Mouse (Mus musculus) C2C12 (cell line): ENCODE data around the gene Gm20388. TPM values are rescaled to one million over a fixed set of nuclear protein-coding genes. Genes with fewer than 3 reads are reported as not detected.

ENCODE experiments used
- H3K27me3 ChIP-seq: one replicate; pipeline ENCODE4 v1.6.1; 2011; ENCODE audit not compliant: control insufficient read depth, insufficient read depth, insufficient read length
- H3K36me3 ChIP-seq: one replicate; pipeline ENCODE4 v1.6.1; 2011; ENCODE audit not compliant: control insufficient read depth, insufficient read depth
- H3K4me3 ChIP-seq: one replicate; pipeline ENCODE4 v1.5.1; 2011; ENCODE audit warnings: mild to moderate bottlenecking, control low read depth; ENCODE audit not compliant: poor library complexity, insufficient read depth, severe bottlenecking
- H3K79me2 ChIP-seq: one replicate; pipeline ENCODE4 v1.6.1; 2011; ENCODE audit not compliant: control insufficient read depth, insufficient read depth
- H3K79me3 ChIP-seq: one replicate; pipeline ENCODE4 v1.6.1; 2011; ENCODE audit warnings: low read depth, control low read depth
- H3ac ChIP-seq: one replicate; pipeline ENCODE3; 2011; ENCODE audit warnings: low read depth; ENCODE audit not compliant: control insufficient read depth, insufficient read length
- CEBPB ChIP-seq: IDR thresholded peaks from one replicate; pipeline ENCODE4 v1.6.1; 2011; ENCODE audit warnings: low read depth, mild to moderate bottlenecking, control low read depth, moderate library complexity
- CTCF ChIP-seq: IDR thresholded peaks from one replicate; pipeline ENCODE4 v1.5.1; 2011; ENCODE audit not compliant: control insufficient read depth, insufficient read depth, insufficient read length
- FOSL1 ChIP-seq: IDR thresholded peaks from one replicate; pipeline ENCODE4 v1.8.0; 2011; ENCODE audit warnings: mild to moderate bottlenecking, low read length; ENCODE audit not compliant: poor library complexity, insufficient read depth, severe bottlenecking
- MAX ChIP-seq: IDR thresholded peaks from one replicate; pipeline ENCODE4 v1.6.1; 2011; ENCODE audit warnings: mild to moderate bottlenecking, control low read depth
- MYOD1 ChIP-seq: IDR thresholded peaks from one replicate; pipeline ENCODE4 v1.6.1; 2011; ENCODE audit warnings: low read depth; ENCODE audit not compliant: control insufficient read depth, insufficient read length
- MYOG ChIP-seq: IDR thresholded peaks from one replicate; pipeline ENCODE4 v1.6.1; 2011; ENCODE audit not compliant: control insufficient read depth, insufficient read length; ENCODE audit errors: extremely low read depth
- USF1 ChIP-seq: IDR thresholded peaks from one replicate; pipeline ENCODE4 v1.6.1; 2011; ENCODE audit warnings: low read depth, mild to moderate bottlenecking, control low read depth, moderate library complexity
- polyA plus RNA-seq: library from polyadenylated mRNA; unstranded; fragments of >200 nt; fragmentation: generic; extraction: Trizol; gene quantifications from one replicate; pipeline ENCODE4 v1.2.1, GENCODE M21; 2012; ENCODE audit warnings: missing spikeins

The Gm20388 gene
- polyA plus RNA-seq, 1 experiment, result 15.0 TPM

GRCm38 (mm10) chr8:121557746-121558145, 1647.1 kb downstream of the Gm20388 start:
- Histone ChIP-seq H3K36me3 (no peaks in the 10 kb centered on the region), H3K79me2 (no peaks in the 10 kb centered on the region), H3K4me3 (no peak overlapping the region), H3K27me3 (no peaks in the 10 kb centered on the region), H3K79me3 (no peaks in the 10 kb centered on the region), H3ac (no peak overlapping the region)
- TF ChIP-seq MYOG, result no peak
- TF ChIP-seq CEBPB, result no peak
- no peak for TF ChIP-seq MAX

- Histone ChIP-seq H3K27me3 (no peaks in the 10 kb centered on the region), H3K36me3 (no peaks in the 10 kb centered on the region)
- no peak for TF ChIP-seq USF1
- TF ChIP-seq CTCF, result no peak
- TF ChIP-seq CEBPB, result no peak
- TF ChIP-seq MAX, result no peak
- no peak for TF ChIP-seq MYOG
- no peak for TF ChIP-seq MYOD1
- TF ChIP-seq FOSL1, result no peak
Observed at GRCm38 (mm10) chr8:121558538-121558937, 1647.9 kb downstream of the Gm20388 start.

DNA sequence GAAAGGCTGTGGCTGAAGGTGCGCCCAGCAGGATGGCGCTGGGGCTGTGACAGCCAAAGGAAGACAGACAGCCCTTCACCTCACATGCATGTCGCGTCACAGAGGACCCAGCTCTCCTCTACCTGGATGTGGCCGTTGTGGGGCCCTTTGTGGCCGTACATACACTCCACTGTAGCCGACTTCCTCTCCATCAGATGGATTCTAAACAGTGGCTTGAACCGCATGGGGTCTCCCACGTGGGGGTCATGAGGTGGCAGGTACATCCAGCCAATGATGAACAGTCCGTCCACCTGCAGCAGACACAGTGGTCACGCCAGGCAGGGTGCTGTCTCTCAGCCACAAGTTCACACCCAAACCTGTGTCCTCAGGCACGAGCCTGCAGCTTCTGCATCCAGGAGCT, 1649.2 kb downstream of the Gm20388 start:
- no peaks in the 10 kb centered on the region for H3K36me3 ChIP-seq
- TF ChIP-seq MYOG (no peak), CTCF (no peak), FOSL1 (no peak), USF1 (no peak), MYOD1 (no peak), MAX (no peak), CEBPB (no peak)

More at GRCm38 (mm10) chr8:121558538-121558937, 1647.9 kb downstream of the Gm20388 start:
- no peaks in the 10 kb centered on the region for H3K79me2 ChIP-seq
- H3ac ChIP-seq, result no peak overlapping the region
- no peaks in the 10 kb centered on the region for H3K79me3 ChIP-seq
- H3K4me3 ChIP-seq, result no peak overlapping the region

GRCm38 (mm10) chr8:121560432-121561100, 1649.9 kb downstream of the Gm20388 start:
- no peak for TF ChIP-seq MYOD1
- no peak for TF ChIP-seq MYOG
- no peak for TF ChIP-seq FOSL1
- no peak for TF ChIP-seq MAX
- TF ChIP-seq CEBPB, result no peak
- no peak for TF ChIP-seq USF1
- no peak for TF ChIP-seq CTCF
- no peak overlapping the region for H3K4me3 ChIP-seq
- no peaks in the 10 kb centered on the region for H3K36me3 ChIP-seq
- H3K79me3 ChIP-seq, result no peaks in the 10 kb centered on the region
- H3K79me2 ChIP-seq, result no peaks in the 10 kb centered on the region
- H3K27me3 ChIP-seq, result no peaks in the 10 kb centered on the region
- no peak overlapping the region for H3ac ChIP-seq

More for the DNA sequence above, 1649.2 kb downstream of the Gm20388 start:
- H3K4me3 ChIP-seq, result no peak overlapping the region
- H3K79me2 ChIP-seq, result no peaks in the 10 kb centered on the region
- no peak overlapping the region for H3ac ChIP-seq
- H3K27me3 ChIP-seq, result no peaks in the 10 kb centered on the region
- H3K79me3 ChIP-seq, result no peaks in the 10 kb centered on the region

GRCm38 (mm10) chr8:121561636-121562345, 1651.2 kb downstream of the Gm20388 start:
- H3ac ChIP-seq, result no peak overlapping the region
- no peak overlapping the region for H3K4me3 ChIP-seq
- no peaks in the 10 kb centered on the region for H3K79me3 ChIP-seq
- H3K79me2 ChIP-seq, result no peaks in the 10 kb centered on the region
- no peaks in the 10 kb centered on the region for H3K36me3 ChIP-seq
- TF ChIP-seq MYOD1, result no peak
- no peak for TF ChIP-seq USF1
- TF ChIP-seq CTCF, result no peak
- no peak for TF ChIP-seq MYOG
- TF ChIP-seq FOSL1, result no peak
- no peak for TF ChIP-seq CEBPB
- TF ChIP-seq MAX, result no peak
- no peaks in the 10 kb centered on the region for H3K27me3 ChIP-seq
